Mouse (Mus musculus) kidney, adult 11 months (tissue): ENCODE measurements around the gene Fam71f2.
A peak's percentile ranks its signal among the peaks of the same experiment; 100 is the strongest.

ENCODE experiments used
- DNase-seq: peaks from one replicate; pipeline ENCODE4 v3.0.0; 2022

The Fam71f2 gene

GRCm38 (mm10) chr6:29278513-29279267 lies 703 bp upstream of the Fam71f2 start:
- no peak for DNase-seq

GRCm38 (mm10) chr6:29280671-29281070 lies 1.3 kb downstream of the Fam71f2 start:
- DNase-seq: no peak

GRCm38 (mm10) chr6:29286870-29287269 lies 7.5 kb downstream of the Fam71f2 start:
- no peak for DNase-seq

GRCm38 (mm10) chr6:29287481-29287880 lies 8.1 kb downstream of the Fam71f2 start:
- DNase-seq: no peak

GRCm38 (mm10) chr6:29287944-29288343 lies 8.6 kb downstream of the Fam71f2 start:
- DNase-seq: no peak

- DNase-seq: no peak
Measured at GRCm38 (mm10) chr6:29288651-29289050, 9.3 kb downstream of the Fam71f2 start.

- DNase-seq: no peak
Measured at GRCm38 (mm10) chr6:29299112-29299511, 19.7 kb downstream of the Fam71f2 start.

- DNase-seq: no peak
Measured at GRCm38 (mm10) chr6:29303251-29303650, 23.9 kb downstream of the Fam71f2 start.

- no peak for DNase-seq
Measured at GRCm38 (mm10) chr6:29303726-29304125, 24.3 kb downstream of the Fam71f2 start.

- DNase-seq: no peak
Measured at GRCm38 (mm10) chr6:29305462-29305861, 26.1 kb downstream of the Fam71f2 start.

GRCm38 (mm10) chr6:29308846-29309605 lies 29.6 kb downstream of the Fam71f2 start:
- no peak for DNase-seq

- no peak for DNase-seq
Measured at GRCm38 (mm10) chr6:29313690-29314202, 34.4 kb downstream of the Fam71f2 start.

GRCm38 (mm10) chr6:29317286-29317685 lies 37.9 kb downstream of the Fam71f2 start:
- no peak for DNase-seq

GRCm38 (mm10) chr6:29317941-29318340 lies 38.5 kb downstream of the Fam71f2 start:
- DNase-seq: no peak

- peak; percentile 15 for DNase-seq
Measured at GRCm38 (mm10) chr6:29318879-29319278, 39.5 kb downstream of the Fam71f2 start, which contains the start of gene Fam71f1. Gene Fam71f1, plus strand, starts transcription at chr6:29319140.

- no peak for DNase-seq
Measured at GRCm38 (mm10) chr6:29321586-29321985, 42.2 kb downstream of the Fam71f2 start.

GRCm38 (mm10) chr6:29322147-29322546 lies 42.8 kb downstream of the Fam71f2 start:
- DNase-seq: no peak

- no peak for DNase-seq
Measured at GRCm38 (mm10) chr6:29322735-29323134, 43.3 kb downstream of the Fam71f2 start.

GRCm38 (mm10) chr6:29326961-29327360 lies 47.6 kb downstream of the Fam71f2 start:
- no peak for DNase-seq

GRCm38 (mm10) chr6:29329514-29329913 lies 50.1 kb downstream of the Fam71f2 start:
- no peak for DNase-seq
